Mouse (Mus musculus): ENCODE measurements around the gene Alms1.

DNA sequence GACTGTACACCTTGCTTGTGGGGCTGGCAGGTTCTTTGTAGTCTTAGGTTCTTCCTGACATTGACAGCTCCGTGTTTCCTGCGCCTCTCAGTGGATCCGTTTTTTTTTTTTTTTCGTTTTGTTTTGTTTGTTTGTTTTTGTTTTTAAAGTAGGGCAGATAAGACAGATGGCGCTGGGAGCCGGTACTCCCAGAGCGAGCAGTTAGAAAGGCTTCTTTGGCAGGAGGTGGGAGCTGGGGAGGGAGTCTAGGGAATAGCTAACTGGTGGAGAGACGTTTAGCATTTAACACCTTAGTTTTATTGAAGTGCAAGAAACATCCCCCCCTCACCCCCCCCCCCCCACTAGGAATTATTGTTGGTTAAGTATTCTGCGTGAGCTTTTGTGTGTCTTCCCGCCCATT lies 833 bp downstream of the Alms1 start:
- TF ChIP-seq CTCF (conservative IDR thresholded peaks at IDR 0.05 in 1 of 2, IDR thresholded peaks at IDR 0.05 in 1 of 2; ENCODE audit: low read depth in 2 of 2, low read length in 2 of 2) (no peak), HCFC1 (IDR thresholded peaks at IDR 0.05; ENCODE audit: low read depth, low read length) (no peak), PAX5 (IDR thresholded peaks at IDR 0.05; ENCODE audit: low read length) (no peak), ZKSCAN1 (IDR thresholded peaks at IDR 0.05; ENCODE audit: borderline replicate concordance, low read depth, low read length) (no peak), GABPA (IDR thresholded peaks at IDR 0.05; ENCODE audit: insufficient replicate concordance, low read depth, low read length) (no peak)

Measured in CH12.LX (cell line).